Mouse (Mus musculus) embryonic facial prominence, embryonic 15.5 days (tissue): ENCODE results near the gene Arhgap17. TPM values are rescaled to one million over a fixed set of nuclear protein-coding genes. Genes with fewer than 3 reads are reported as not detected.

Source experiments
- polyA plus RNA-seq: library from polyadenylated mRNA; unstranded; fragments of >200 nt; fragmentation: Nextera tagmentation; extraction: Ambion mirVana; gene quantifications from 2 replicates; pipeline ENCODE4 v1.2.1, GENCODE M21; 2015

Arhgap17 gene
- polyA plus RNA-seq, 1 experiment from 2014 or later = 24.2 TPM

Other genes starting within 250 kb of the Arhgap17 start
- 46.3 and 47.7 TPM in 2 replicates for gene Tnrc6a, start 246.0 kb downstream of the Arhgap17 start, polyA plus RNA-seq
- 0.37 and 0.63 TPM in 2 replicates for gene Slc5a11, start 155.1 kb downstream of the Arhgap17 start, polyA plus RNA-seq
- gene Lcmt1, start 131 bp downstream of the Arhgap17 start, polyA plus RNA-seq = 41.0 and 42.3 TPM in 2 replicates
- not detected in 2 replicates for gene Aqp8, start 92.4 kb upstream of the Arhgap17 start, polyA plus RNA-seq
- gene Zkscan2, start 130.5 kb upstream of the Arhgap17 start, polyA plus RNA-seq = 3.0 and 3.4 TPM in 2 replicates